Mouse (Mus musculus): ENCODE results near the gene Gm21992. TPM values are rescaled to one million over a fixed set of nuclear protein-coding genes. Genes with fewer than 3 reads are reported as not detected.

The Gm21992 gene
- total RNA-seq, 1 experiment from 2014 or later = 17.3 TPM

DNA sequence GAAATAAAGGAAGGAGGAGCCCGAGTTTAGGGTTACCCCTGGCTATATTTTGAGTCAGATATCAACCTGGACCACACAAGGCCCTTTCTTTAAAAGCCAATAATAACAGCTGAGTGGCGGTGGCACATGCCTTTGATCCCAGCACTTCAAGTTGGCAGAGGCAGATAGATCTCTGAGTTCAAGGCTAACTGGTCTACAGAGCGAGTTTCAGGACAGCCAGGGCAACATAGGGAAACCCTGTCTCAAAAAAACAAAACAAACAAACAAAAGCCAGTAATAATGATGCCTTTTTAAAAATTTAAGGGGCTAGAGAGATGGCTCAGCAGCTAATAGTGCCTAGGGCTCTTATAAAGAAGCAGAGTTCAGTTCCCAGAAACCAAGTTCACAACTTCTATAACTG is 117.1 kb downstream of the Gm21992 start:
- no peak for ATAC-seq (ENCODE audit: extremely low read depth, insufficient number of reproducible peaks, low FRiP score, poor library complexity, severe bottlenecking)

Other genes starting within 250 kb of the Gm21992 start
- gene Lrfn4, start 195.9 kb downstream of the Gm21992 start, total RNA-seq (2017) = not detected in 2 replicates
- 19.2 and 24.2 TPM in 2 replicates for gene Rce1, start 186.0 kb downstream of the Gm21992 start, total RNA-seq (2017)
- gene Gm960, start 112.9 kb downstream of the Gm21992 start, total RNA-seq (2017) = not detected in 2 replicates
- not detected in 2 replicates for gene Sptbn2, start 100.4 kb downstream of the Gm21992 start, total RNA-seq (2017)
- 20.4 and 32.4 TPM in 2 replicates for gene Rbm4b, start 55.1 kb downstream of the Gm21992 start, total RNA-seq (2017)
- 84.6 and 93.8 TPM in 2 replicates for gene Rbm4, start 17.7 kb downstream of the Gm21992 start, total RNA-seq (2017)
- 16.6 and 19.0 TPM in 2 replicates for gene Rbm14, start within 50 bp of the Gm21992 start, total RNA-seq (2017)
- 10.9 and 16.5 TPM in 2 replicates for gene Ccs, start 27.7 kb upstream of the Gm21992 start, total RNA-seq (2017)
- not detected in 2 replicates for gene Ccdc87, start 27.8 kb upstream of the Gm21992 start, total RNA-seq (2017)
- 0.23 and 0.37 TPM in 2 replicates for gene Ctsf, start 43.5 kb upstream of the Gm21992 start, total RNA-seq (2017)
- gene Actn3, start 66.3 kb upstream of the Gm21992 start, total RNA-seq (2017) = not detected in 2 replicates
- gene Zdhhc24, start 67.1 kb upstream of the Gm21992 start, total RNA-seq (2017) = 8.4 and 9.9 TPM in 2 replicates
- 2.2 and 2.5 TPM in 2 replicates for gene Bbs1, start 95.0 kb upstream of the Gm21992 start, total RNA-seq (2017)
- gene Dpp3, start 116.7 kb upstream of the Gm21992 start, total RNA-seq (2017) = 37.8 and 42.8 TPM in 2 replicates
- 0.25 and 0.70 TPM in 2 replicates for gene Peli3, start 131.5 kb upstream of the Gm21992 start, total RNA-seq (2017)
- 11.2 and 14.5 TPM in 2 replicates for gene Mrpl11, start 150.5 kb upstream of the Gm21992 start, total RNA-seq (2017)
- not detected in 2 replicates for gene Npas4, start 178.7 kb upstream of the Gm21992 start, total RNA-seq (2017)
- 1.2 TPM in 1 of 2 replicates, not detected in the other for gene Slc29a2, start 212.2 kb upstream of the Gm21992 start, total RNA-seq (2017)
- gene B4gat1, start 227.2 kb upstream of the Gm21992 start, total RNA-seq (2017) = 0.49 and 0.81 TPM in 2 replicates
- gene AC124502.3, start 227.3 kb upstream of the Gm21992 start, total RNA-seq (2017) = 2.3 and 4.3 TPM in 2 replicates
- gene Brms1, start 229.7 kb upstream of the Gm21992 start, total RNA-seq (2017) = 31.8 and 34.6 TPM in 2 replicates
- gene Rin1, start 238.9 kb upstream of the Gm21992 start, total RNA-seq (2017) = 0.12 and 0.70 TPM in 2 replicates

Measured in neutrophil, adult 5-6 weeks (primary cell).